Mouse (Mus musculus) heart, adult 2 months (tissue): ENCODE results near the gene Srd5a1. TPM values are rescaled to one million over a fixed set of nuclear protein-coding genes. Genes with fewer than 3 reads are reported as not detected.
"Not testable (repeated sequence)": the region's sequence is repeated elsewhere in the genome, so short reads cannot be mapped to it uniquely, and the experiment has no call there.

Source experiments
- DNase-seq, 2 experiments: peaks; one replicate each; pipeline ENCODE4 v3.0.0; 2021
- H3K27ac ChIP-seq: fragments of 200-600 bp; 2 replicates; pipeline ENCODE4 v1.8.1; 2022
- H3K27me3 ChIP-seq: fragments of 200-500 bp; 2 replicates; pipeline ENCODE4 v1.6.1; 2012; ENCODE audit warnings: mild to moderate bottlenecking, low read length, inconsistent platforms, mixed read lengths; ENCODE audit not compliant: control insufficient read depth, insufficient read depth
- H3K36me3 ChIP-seq: fragments of 200-500 bp; 2 replicates; pipeline ENCODE4 v1.6.1; 2012; ENCODE audit warnings: low read length, inconsistent platforms; ENCODE audit not compliant: control insufficient read depth, insufficient read depth
- H3K4me1 ChIP-seq: fragments of 200-500 bp; 2 replicates; pipeline ENCODE4 v1.6.1; 2011; ENCODE audit warnings: low read length; ENCODE audit not compliant: control insufficient read depth, insufficient read depth
- H3K4me3 ChIP-seq: fragments of 200-600 bp; 2 replicates; pipeline ENCODE4 v1.8.1; 2022
- H3K79me2 ChIP-seq: fragments of 200-500 bp; replicated peaks from 2 replicates; pipeline ENCODE4 v1.6.1; 2012; ENCODE audit warnings: mild to moderate bottlenecking, inconsistent platforms, low read length, moderate library complexity, mixed read lengths; ENCODE audit not compliant: control insufficient read depth, insufficient read depth
- H3K9ac ChIP-seq: fragments of 200-500 bp; 2 replicates; pipeline ENCODE4 v1.6.1; 2012; ENCODE audit warnings: low read depth, mild to moderate bottlenecking, control low read depth, inconsistent platforms, low read length, mixed read lengths
- CTCF ChIP-seq: fragments of 200-600 bp; IDR thresholded peaks from 2 replicates; pipeline ENCODE4 v1.8.1; 2022; ENCODE audit warnings: antibody characterized with exemption, mild to moderate bottlenecking, moderate library complexity
- EP300 ChIP-seq: fragments of 200-500 bp; IDR thresholded peaks from 2 replicates; pipeline ENCODE4 v1.6.1; 2011; ENCODE audit warnings: low read depth, low read length, control low read depth; ENCODE audit not compliant: insufficient read depth
- POLR2A ChIP-seq: fragments of 200-500 bp; IDR thresholded peaks from 2 replicates; pipeline ENCODE4 v1.6.1; 2011; ENCODE audit warnings: mild to moderate bottlenecking, low read depth, low read length, control low read depth; ENCODE audit not compliant: insufficient read depth
- WGBS: fragments of 180-500 bp; shearing (Covaris S2); methylation state at CpG from one replicate; pipeline ENCODE4 v1.1.7; 2018; 5-methylcytosine and 5-hydroxymethylcytosine counted together
- intact Hi-C: fragments of 180-260 bp; cut with DNase I; formaldehyde crosslinking; loops from one replicate; pipeline ENCODE4 v1.15.1; 2025
- polyA plus RNA-seq: library from polyadenylated mRNA; depleted of rRNA; stranded (reverse); fragments of >200 nt; gene quantifications from 2 replicates; pipeline ENCODE4 v1.2.3, GENCODE M21; 2012
- total RNA-seq, 2 experiments: library from RNA; stranded (reverse); gene quantifications; 2 replicates each; pipeline ENCODE4 v1.2.3; 2021

Gene Srd5a1
- total and polyA plus RNA-seq, 3 experiments: 0.64 to 1.3 (median 0.65) TPM

DNA sequence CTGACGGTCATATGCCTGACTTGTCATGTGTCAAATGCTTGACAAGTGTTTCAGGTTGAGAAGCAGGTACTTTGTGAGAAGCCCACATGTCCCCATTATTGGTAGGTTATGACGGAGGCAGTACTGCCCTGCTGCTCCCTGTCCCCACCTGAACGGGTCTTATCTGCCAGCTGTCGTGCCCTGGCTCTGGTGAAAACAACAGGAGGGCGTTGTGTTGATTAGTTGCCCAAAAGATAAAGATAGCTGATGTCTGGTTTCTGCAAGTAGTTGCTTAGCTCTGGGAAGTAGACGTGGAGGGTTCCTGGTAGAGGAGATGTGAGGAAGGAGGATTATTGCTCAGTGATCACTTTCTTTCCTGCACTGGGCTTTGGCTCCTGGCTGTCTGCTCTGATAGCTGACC is 5.5 kb upstream of the Srd5a1 start:
- no peaks in the 10 kb centered on the region for H3K27me3 ChIP-seq
- intact Hi-C loops: loop anchor here (10.0 kb wide), 1 partner anchor 1032 kb away; the partner anchor contains the start of genes Fastkd3 and Mtrr
- TF ChIP-seq POLR2A (no peak), EP300 (no peak), CTCF (no peak)
- no peak for DNase-seq
- H3K79me2 ChIP-seq: peaks cover 2% of the 10 kb centered on the region; the same call in 1 of the 2 replicates
- H3K36me3 ChIP-seq: no peaks in the 10 kb centered on the region
- 66% methylated on average over 6 of the region's 6 CpGs for WGBS
- H3K9ac ChIP-seq: no peak overlapping the region
- H3K4me1 ChIP-seq: no peaks in the 10 kb centered on the region; the same call in 1 of the 2 replicates
- H3K27ac ChIP-seq: no peak overlapping the region
- H3K4me3 ChIP-seq: no peak overlapping the region

DNA sequence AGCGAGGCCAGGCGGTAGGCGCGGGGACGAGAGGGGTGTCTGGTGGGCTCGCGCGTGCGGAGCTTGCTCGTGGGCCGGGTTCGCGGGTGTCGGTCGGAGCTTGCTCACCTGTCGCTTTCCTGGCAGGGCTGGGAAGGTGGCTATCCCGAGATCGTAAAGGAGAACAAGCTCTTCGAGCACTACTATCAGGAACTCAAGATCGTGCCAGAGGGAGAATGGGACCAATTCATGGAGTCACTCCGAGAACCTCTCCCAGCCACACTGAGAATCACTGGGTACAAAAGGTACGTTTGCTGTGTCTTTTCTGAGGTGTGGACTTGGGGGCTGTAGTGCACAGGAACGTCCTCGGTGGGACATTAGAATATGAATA is 918 bp upstream of the Srd5a1 start:
- Histone ChIP-seq H3K27me3 (no peaks in the 10 kb centered on the region), H3K4me1 (no peaks in the 10 kb centered on the region; the same call in 1 of the 2 replicates), H3K79me2 (peaks cover 2% of the 10 kb centered on the region; the same call in 1 of the 2 replicates), H3K4me3 (peak overlapping the region; percentile 92), H3K9ac (peak overlapping the region; percentile 91), H3K36me3 (no peaks in the 10 kb centered on the region), H3K27ac (peak overlapping the region; percentile 97)
- WGBS: under 1% methylated on average over 24 of the region's 24 CpGs
- intact Hi-C loops: loop anchor here (2.0 to 10.0 kb wide), 4 partner anchors 55 to 1027 kb away; partner anchors contain the start of genes Fastkd3 and Mtrr
- TF ChIP-seq CTCF: no peak
- no peak for TF ChIP-seq POLR2A
- TF ChIP-seq EP300: no peak
- DNase-seq: no peak

DNA sequence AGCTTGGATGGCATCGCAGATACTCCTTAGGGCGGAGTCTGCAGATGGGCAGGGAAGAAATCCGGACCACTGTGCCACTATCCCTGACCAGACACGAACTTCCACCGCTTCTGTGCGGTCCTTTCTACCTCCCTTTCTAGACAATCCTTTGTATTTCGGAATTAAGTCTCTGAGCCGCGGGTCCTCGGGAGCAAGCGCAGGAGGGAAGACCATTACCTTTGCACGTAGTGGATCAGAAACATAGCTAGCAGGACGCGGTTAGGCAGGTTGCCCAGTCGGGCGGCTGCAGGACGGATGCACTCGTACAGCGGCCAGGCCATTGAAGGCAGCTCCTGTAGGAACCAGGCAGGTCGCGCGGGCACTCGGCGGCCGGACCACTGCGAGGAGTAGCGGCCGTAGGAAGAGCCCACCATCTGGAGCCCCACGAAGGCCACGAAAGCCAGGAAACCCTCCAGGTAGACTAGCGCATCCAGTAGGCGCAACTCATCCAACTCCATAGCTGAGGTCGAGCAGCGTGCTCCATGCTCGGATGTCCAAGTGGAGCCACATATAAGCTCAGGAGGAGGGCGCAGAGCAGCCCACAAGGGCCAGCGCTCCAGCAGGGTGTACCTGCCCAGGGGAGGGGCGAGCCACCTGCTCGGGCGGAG is 368 bp downstream of the Srd5a1 start:
- H3K79me2 ChIP-seq: peaks cover 2% of the 10 kb centered on the region; the same call in 1 of the 2 replicates
- no peak for DNase-seq
- under 1% methylated on average over 40 of the region's 40 CpGs for WGBS

DNA sequence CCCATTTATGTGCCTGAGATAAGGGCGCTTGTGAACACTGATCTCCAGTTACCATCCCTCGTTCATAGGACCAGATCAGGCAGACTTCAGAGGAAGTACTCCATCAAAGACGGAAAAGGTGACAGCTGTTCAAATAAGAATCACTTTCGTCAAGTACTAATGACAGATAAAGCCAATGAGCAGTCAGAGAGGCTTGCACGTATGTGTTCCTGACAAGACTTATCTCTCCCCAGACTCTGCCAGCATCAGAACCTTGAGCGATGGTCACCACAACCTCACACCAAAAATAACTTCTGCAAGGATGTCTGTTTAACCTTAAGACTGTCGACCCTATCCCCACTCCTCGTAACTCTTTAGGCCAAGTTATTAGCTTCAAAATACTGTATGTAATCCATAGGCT is 2.5 kb downstream of the Srd5a1 start:
- Histone ChIP-seq H3K9ac (no peak overlapping the region), H3K79me2 (peaks cover 2% of the 10 kb centered on the region; the same call in 1 of the 2 replicates), H3K27ac (no peak overlapping the region), H3K27me3 (no peaks in the 10 kb centered on the region), H3K36me3 (no peaks in the 10 kb centered on the region), H3K4me1 (no peaks in the 10 kb centered on the region; the same call in 1 of the 2 replicates), H3K4me3 (no peak overlapping the region)
- intact Hi-C loops: no loop called here
- WGBS: 42% methylated on average over 8 of the region's 8 CpGs
- no peak for DNase-seq
- TF ChIP-seq EP300: no peak
- no peak for TF ChIP-seq POLR2A
- no peak for TF ChIP-seq CTCF

More for the DNA sequence above, 368 bp downstream of the Srd5a1 start:
- H3K9ac ChIP-seq: peak overlapping the region; percentile 69
- intact Hi-C loops: loop anchor here (5.0 to 10.0 kb wide), 3 partner anchors 54 to 1026 kb away; partner anchors contain the start of genes Fastkd3 and Mtrr
- no peaks in the 10 kb centered on the region for H3K36me3 ChIP-seq
- TF ChIP-seq POLR2A (no peak), CTCF (no peak), EP300 (no peak)
- H3K4me3 ChIP-seq: peak overlapping the region; percentile 76
- no peaks in the 10 kb centered on the region; the same call in 1 of the 2 replicates for H3K4me1 ChIP-seq
- H3K27me3 ChIP-seq: no peaks in the 10 kb centered on the region
- H3K27ac ChIP-seq: peak overlapping the region; percentile 40

DNA sequence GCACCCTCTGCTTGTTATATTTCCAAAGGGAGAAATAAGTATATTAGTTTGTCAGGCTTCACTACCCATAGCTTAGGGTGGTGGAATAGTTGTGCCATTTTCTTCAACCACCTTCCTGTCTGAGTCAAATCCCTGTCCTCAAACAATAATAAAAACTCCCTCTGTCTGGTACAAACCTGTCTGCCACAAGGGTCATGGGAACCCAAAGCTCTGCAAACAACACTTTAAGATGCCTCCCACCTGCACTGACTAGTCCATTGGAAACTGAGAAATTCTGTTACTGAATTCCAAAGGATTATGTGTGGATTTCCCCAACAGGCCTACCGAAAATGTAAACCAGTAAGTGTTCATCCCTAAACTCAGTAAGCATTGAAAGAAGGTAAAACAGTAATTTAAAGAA is 6.6 kb downstream of the Srd5a1 start:
- Histone ChIP-seq H3K4me1 (no peaks in the 10 kb centered on the region), H3K4me3 (no peak overlapping the region), H3K27me3 (no peaks in the 10 kb centered on the region), H3K27ac (no peak overlapping the region), H3K9ac (no peak overlapping the region), H3K36me3 (no peaks in the 10 kb centered on the region), H3K79me2 (no peaks in the 10 kb centered on the region)
- 90% methylated on average over 1 of the region's 1 CpGs for WGBS
- intact Hi-C loops: no loop called here
- TF ChIP-seq CTCF: no peak
- TF ChIP-seq EP300: no peak
- no peak for TF ChIP-seq POLR2A
- no peak for DNase-seq

DNA sequence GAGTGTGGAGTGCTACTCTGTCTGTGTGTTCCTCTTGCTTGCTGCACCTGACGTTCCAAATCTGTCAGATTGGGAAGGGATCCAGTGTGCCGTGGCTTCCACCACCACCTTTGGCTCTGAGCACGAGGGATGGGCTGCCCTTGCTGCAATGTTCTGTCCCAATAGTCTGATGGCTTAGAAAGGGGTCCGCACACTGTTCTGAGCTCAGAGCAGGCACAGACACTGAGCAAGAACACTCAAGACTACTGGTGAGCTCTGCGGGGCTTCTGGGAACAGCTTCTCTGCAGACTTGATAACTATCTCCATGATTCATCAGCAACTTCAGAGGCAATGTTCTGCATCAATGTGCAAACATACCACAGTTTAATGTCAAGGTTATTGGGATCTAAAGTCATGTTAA is 9.9 kb downstream of the Srd5a1 start:
- 68% methylated on average over 5 of the region's 5 CpGs for WGBS
- no peak for TF ChIP-seq POLR2A
- TF ChIP-seq EP300: no peak
- no peak for TF ChIP-seq CTCF

DNA sequence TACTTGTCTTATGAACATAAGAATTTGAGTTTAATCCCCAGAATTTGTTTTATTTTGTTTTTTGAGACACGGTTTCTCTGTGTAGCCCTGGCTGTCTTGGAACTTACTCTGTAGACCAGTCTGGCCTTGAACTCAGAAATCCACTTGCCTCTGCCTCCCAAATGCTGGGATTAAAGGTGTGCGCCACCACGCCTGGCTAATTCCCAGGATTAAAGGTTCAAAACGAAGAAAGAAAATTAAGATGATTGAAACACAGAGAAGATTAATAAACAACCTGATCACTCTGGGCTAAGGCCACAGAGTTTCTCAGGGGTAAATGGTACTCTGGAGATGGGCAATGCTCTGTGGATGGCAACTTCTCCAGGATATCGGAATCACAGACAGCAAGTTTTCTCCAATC is 10.4 kb downstream of the Srd5a1 start:
- H3K27ac ChIP-seq, H3K27me3 ChIP-seq, H3K36me3 ChIP-seq, H3K4me3 ChIP-seq, intact Hi-C loops, H3K79me2 ChIP-seq, H3K4me1 ChIP-seq, H3K9ac ChIP-seq, DNase-seq: not testable (repeated sequence)
- 91% methylated on average over 5 of the region's 5 CpGs for WGBS

More for the DNA sequence above, 9.9 kb downstream of the Srd5a1 start:
- Histone ChIP-seq H3K27ac (no peak overlapping the region), H3K79me2 (no peaks in the 10 kb centered on the region), H3K9ac (no peak overlapping the region), H3K36me3 (no peaks in the 10 kb centered on the region), H3K4me3 (no peak overlapping the region), H3K4me1 (no peaks in the 10 kb centered on the region), H3K27me3 (no peaks in the 10 kb centered on the region)
- intact Hi-C loops: no loop called here
- DNase-seq: no peak
